Mouse (Mus musculus) MEL-GATA-1-ER (cell line): Measurements from ENCODE around the gene Trpv4.

Experiments used
- DNase-seq: peaks from one replicate; pipeline ENCODE4 v3.0.0-alpha.2; 2012; ENCODE audit warnings: low read depth; ENCODE audit errors: extremely low read depth

The Trpv4 gene

GRCm38 (mm10) chr5:114590043-114590913 is 67.9 kb downstream of the Trpv4 start:
- no peak for DNase-seq

- no peak for DNase-seq
Measured at GRCm38 (mm10) chr5:114589454-114589853, 68.8 kb downstream of the Trpv4 start.

- no peak for DNase-seq
Measured at GRCm38 (mm10) chr5:114589026-114589425, 69.2 kb downstream of the Trpv4 start.

GRCm38 (mm10) chr5:114588416-114588815 is 69.8 kb downstream of the Trpv4 start:
- no peak for DNase-seq

- DNase-seq: no peak
Measured at GRCm38 (mm10) chr5:114587908-114588307, 70.3 kb downstream of the Trpv4 start.

GRCm38 (mm10) chr5:114585682-114586081 is 72.5 kb downstream of the Trpv4 start:
- DNase-seq: no peak

GRCm38 (mm10) chr5:114584293-114585104 is 73.7 kb downstream of the Trpv4 start:
- no peak for DNase-seq

GRCm38 (mm10) chr5:114583490-114584175 is 74.6 kb downstream of the Trpv4 start:
- no peak for DNase-seq

- DNase-seq: no peak
Measured at GRCm38 (mm10) chr5:114583046-114583445, 75.2 kb downstream of the Trpv4 start.

- no peak for DNase-seq
Measured at GRCm38 (mm10) chr5:114581486-114581885, 76.7 kb downstream of the Trpv4 start.

- DNase-seq: no peak
Measured at GRCm38 (mm10) chr5:114579714-114580357, 78.4 kb downstream of the Trpv4 start.

GRCm38 (mm10) chr5:114578361-114578760 is 79.9 kb downstream of the Trpv4 start:
- no peak for DNase-seq

- no peak for DNase-seq
Measured at GRCm38 (mm10) chr5:114575986-114576605, 82.1 kb downstream of the Trpv4 start.

- DNase-seq: no peak
Measured at GRCm38 (mm10) chr5:114575530-114575929, 82.7 kb downstream of the Trpv4 start.

- DNase-seq: no peak
Measured at GRCm38 (mm10) chr5:114575010-114575409, 83.2 kb downstream of the Trpv4 start.

- no peak for DNase-seq
Measured at GRCm38 (mm10) chr5:114573920-114574628, 84.1 kb downstream of the Trpv4 start.

- no peak for DNase-seq
Measured at GRCm38 (mm10) chr5:114572997-114573396, 85.2 kb downstream of the Trpv4 start.
